Mouse (Mus musculus) CD4-positive, CD25-positive, alpha-beta regulatory T cell (primary cell): ENCODE measurements around the gene Trim30b. TPM values are rescaled to one million over a fixed set of nuclear protein-coding genes. Genes with fewer than 3 reads are reported as not detected.

ENCODE experiments used
- polyA plus RNA-seq: library from polyadenylated mRNA; unstranded; fragments of 100-300 nt; shearing (Covaris generic); gene quantifications from one replicate; pipeline ENCODE4 v1.2.1, GENCODE M21; 2017

Gene Trim30b
- 1.3 TPM for polyA plus RNA-seq

GRCm38 (mm10) chr7:104369736-104370414 is at the start of gene Trim30b:
Gene Trim30b, minus strand, starts transcription at chr7:104369884.

GRCm38 (mm10) chr7:104400698-104401097 is 31.0 kb upstream of the Trim30b start, which contains the start of gene Trim30c:
Gene Trim30c, minus strand, starts transcription at chr7:104400837.

DNA sequence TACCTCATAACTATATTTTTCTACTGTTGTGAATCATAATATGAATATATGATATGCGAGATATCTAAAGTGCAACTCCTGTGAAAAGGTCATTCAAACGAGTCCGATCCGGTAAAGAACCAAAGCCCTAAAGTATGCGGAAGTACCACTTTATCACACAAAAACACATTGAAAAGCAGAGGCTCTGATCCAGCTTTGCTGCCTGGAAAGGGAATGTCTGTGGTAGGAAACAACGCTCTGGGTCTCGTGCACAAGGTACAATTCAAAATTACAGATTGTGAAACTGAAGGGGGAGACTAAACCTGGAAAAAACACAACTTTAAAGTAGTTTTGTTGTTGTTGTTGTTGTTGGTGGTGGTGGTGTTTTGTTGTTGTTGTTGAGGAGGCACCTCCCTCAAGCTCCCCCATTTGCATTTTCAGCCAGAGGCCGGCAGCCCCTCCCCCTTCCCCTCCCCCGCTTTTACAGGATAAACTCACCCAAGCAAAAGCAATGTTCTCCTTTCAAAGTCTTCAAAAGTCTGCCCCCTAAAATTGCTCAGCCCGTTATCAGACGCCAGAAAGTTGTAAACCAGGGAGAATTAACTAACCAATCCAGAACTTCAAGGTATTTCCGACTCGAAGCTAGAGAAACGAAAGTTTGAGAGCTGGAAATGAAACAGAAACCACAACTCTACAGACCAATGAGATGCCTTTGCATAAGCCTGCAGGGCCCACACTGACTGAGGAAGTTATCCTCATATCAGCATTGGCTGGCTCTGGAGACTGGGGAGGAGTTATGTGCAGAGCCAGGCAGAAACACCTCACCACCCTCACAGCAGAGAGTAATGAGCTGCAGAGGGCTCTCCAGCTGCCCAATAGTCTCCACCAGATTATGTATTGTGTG is 16.7 kb downstream of the Trim30b start, which contains the start of gene Trim12c:
TSS of gene Trim12c (minus strand) at position 646 of the 883 bp plus-strand sequence.

GRCm38 (mm10) chr7:104329171-104329570 is 40.5 kb downstream of the Trim30b start, which contains the start of gene Trim34b:
Gene Trim34b, plus strand, starts transcription at chr7:104329471.

DNA sequence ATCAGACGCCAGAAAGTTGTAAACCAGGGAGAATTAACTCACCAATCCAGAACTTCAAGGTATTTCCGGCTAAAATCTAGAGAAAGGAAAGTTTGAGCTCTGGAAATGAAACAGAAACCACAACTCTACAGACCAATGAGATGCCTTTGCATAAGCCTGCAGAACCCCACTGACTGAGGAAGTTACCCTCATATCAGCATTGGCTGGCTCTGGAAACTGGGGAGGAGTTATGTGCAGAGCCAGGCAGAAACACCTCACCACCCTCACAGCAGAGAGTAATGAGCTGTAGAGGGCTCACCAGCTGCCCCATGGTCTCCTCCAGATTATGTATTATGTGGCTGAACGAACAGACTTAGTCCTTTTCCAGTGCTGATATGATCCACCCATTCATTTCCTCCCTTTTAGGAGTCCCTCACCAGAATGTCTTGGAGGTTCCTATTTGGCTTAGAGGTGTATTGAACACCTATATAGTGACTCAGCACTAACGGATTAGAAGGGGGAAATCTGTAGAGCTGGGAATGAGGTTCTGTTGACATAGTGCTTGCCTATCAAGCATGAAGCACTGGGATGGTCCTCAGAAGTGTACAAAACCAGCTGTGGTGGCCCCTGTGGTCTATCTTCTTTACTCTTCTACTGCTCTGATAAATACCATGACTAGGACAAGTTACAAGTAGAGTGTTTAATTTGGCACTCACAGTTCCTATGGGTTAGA is 54.2 kb downstream of the Trim30b start, which contains the start of gene Trim12a:
TSS of gene Trim12a (minus strand) at position 98 of the 712 bp plus-strand sequence.

Other genes starting within 250 kb of the Trim30b start
- gene Ubqln5, start 240.1 kb downstream of the Trim30b start, polyA plus RNA-seq, result not detected
- not detected for gene Olfr643, start 232.5 kb downstream of the Trim30b start, polyA plus RNA-seq
- not detected for gene Ubqln3, start 226.6 kb downstream of the Trim30b start, polyA plus RNA-seq
- not detected for gene Ubqlnl, start 219.3 kb downstream of the Trim30b start, polyA plus RNA-seq
- not detected for gene Olfm5, start 205.1 kb downstream of the Trim30b start, polyA plus RNA-seq
- gene Olfr648, start 186.5 kb downstream of the Trim30b start, polyA plus RNA-seq, result 0.17 TPM
- gene Olfr649, start 173.9 kb downstream of the Trim30b start, polyA plus RNA-seq, result not detected
- 1.9 TPM for gene Trim6, start 151.1 kb downstream of the Trim30b start, polyA plus RNA-seq
- 46.0 TPM for gene Trim34a, start 125.4 kb downstream of the Trim30b start, polyA plus RNA-seq
- 37.0 TPM for gene Trim5, start 81.8 kb downstream of the Trim30b start, polyA plus RNA-seq
- gene Trim12a, start 54.4 kb downstream of the Trim30b start, polyA plus RNA-seq, result 153 TPM
- gene Trim34b, start 40.4 kb downstream of the Trim30b start, polyA plus RNA-seq, result 1.8 TPM
- 26.2 TPM for gene Trim12c, start 16.5 kb downstream of the Trim30b start, polyA plus RNA-seq
- gene Trim30c, start 31.0 kb upstream of the Trim30b start, polyA plus RNA-seq, result 0.72 TPM
- 62.1 TPM for gene Trim30a, start 95.3 kb upstream of the Trim30b start, polyA plus RNA-seq
- 17.5 TPM for gene Trim30d, start 138.0 kb upstream of the Trim30b start, polyA plus RNA-seq
- not detected for gene Olfr651, start 180.2 kb upstream of the Trim30b start, polyA plus RNA-seq
- 0.12 TPM for gene Olfr652, start 191.0 kb upstream of the Trim30b start, polyA plus RNA-seq
- gene Olfr653, start 207.4 kb upstream of the Trim30b start, polyA plus RNA-seq, result not detected
- gene Olfr654, start 217.1 kb upstream of the Trim30b start, polyA plus RNA-seq, result not detected
- not detected for gene Olfr655, start 231.9 kb upstream of the Trim30b start, polyA plus RNA-seq
- not detected for gene Olfr656, start 244.1 kb upstream of the Trim30b start, polyA plus RNA-seq